Mouse (Mus musculus) cerebellum, adult 9-10 months (tissue): ENCODE measurements around the gene Cyp2c29.
"Not testable (repeated sequence)": the region's sequence is repeated elsewhere in the genome, so short reads cannot be mapped to it uniquely, and the experiment has no call there.

Experiments
- DNase-seq: peaks from one replicate; pipeline ENCODE4 v3.0.0; 2022

The Cyp2c29 gene

GRCm38 (mm10) chr19:39269105-39269504 is at the start of gene Cyp2c29:
TSS of gene Cyp2c29 (plus strand) at chr19:39269405.
- not testable (repeated sequence) for DNase-seq

GRCm38 (mm10) chr19:39267036-39267435 is 2.2 kb upstream of the Cyp2c29 start:
- DNase-seq = not testable (repeated sequence)

GRCm38 (mm10) chr19:39282801-39283200 is 13.6 kb downstream of the Cyp2c29 start:
- no peak for DNase-seq

GRCm38 (mm10) chr19:39285637-39286036 is 16.4 kb downstream of the Cyp2c29 start:
- no peak for DNase-seq

GRCm38 (mm10) chr19:39286825-39287224 is 17.6 kb downstream of the Cyp2c29 start:
- DNase-seq = no peak

- no peak for DNase-seq
Measured at GRCm38 (mm10) chr19:39288978-39289377, 19.8 kb downstream of the Cyp2c29 start.
